Mouse (Mus musculus) layer of hippocampus, postnatal 36 days (tissue): ENCODE measurements around the gene Dnajb14. TPM values are rescaled to one million over a fixed set of nuclear protein-coding genes. Genes with fewer than 3 reads are reported as not detected.
A peak's percentile ranks its signal among the peaks of the same experiment; 100 is the strongest.
"Not testable (repeated sequence)": the region's sequence is repeated elsewhere in the genome, so short reads cannot be mapped to it uniquely, and the experiment has no call there.

Experiments
- DNase-seq, 2 experiments: peaks; one replicate each; pipeline ENCODE4 v3.0.0; 2022
- total RNA-seq, 2 experiments: library from RNA; stranded (reverse); gene quantifications; 2 replicates each; pipeline ENCODE4 v1.2.3; 2021

Dnajb14 gene
- total RNA-seq, 2 experiments from 2014 or later = 52.1 to 53.8 TPM

DNA sequence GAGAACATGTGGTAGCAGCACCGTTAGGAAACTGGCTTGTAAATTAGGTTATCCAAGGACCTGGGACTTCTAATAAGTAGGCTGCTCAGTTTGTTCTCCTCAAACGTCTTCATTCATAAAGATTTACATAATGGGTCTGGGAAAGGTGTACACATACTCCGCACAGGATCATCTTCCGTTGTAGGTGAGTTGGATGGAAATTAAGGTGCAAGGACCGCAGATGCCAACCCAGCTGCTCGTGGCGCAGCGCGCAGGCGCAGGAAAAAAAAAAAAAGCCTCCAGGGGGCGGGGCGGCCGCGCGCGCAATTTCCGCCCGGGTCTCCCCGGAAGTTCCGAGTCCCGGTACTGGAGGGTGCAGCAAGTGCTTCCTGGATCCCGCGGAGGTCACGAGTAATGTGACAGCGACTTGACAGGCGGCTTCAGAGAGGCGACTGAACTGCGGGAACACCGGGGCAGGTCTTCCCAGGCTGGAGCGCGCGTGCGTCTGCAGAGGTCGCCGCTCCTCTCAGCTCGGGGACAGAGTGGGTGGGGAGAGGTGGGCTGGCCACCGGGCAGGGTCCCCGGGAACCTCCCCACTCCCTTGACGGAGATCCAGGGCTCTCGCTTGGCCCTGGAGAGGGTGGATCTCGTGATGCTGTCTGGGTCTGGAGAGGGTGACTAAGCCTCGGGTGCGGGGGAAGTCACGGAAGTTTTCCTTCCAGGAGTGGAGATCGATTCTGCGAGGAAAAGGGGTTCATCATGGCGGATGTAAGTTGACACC, 50.9 kb downstream of the Dnajb14 start, which contains the start of gene Lamtor3:
Gene Lamtor3, plus strand, starts transcription at position 335 of the 760 bp plus-strand sequence.
- DNase-seq = peak; percentile 85 to 86

DNA sequence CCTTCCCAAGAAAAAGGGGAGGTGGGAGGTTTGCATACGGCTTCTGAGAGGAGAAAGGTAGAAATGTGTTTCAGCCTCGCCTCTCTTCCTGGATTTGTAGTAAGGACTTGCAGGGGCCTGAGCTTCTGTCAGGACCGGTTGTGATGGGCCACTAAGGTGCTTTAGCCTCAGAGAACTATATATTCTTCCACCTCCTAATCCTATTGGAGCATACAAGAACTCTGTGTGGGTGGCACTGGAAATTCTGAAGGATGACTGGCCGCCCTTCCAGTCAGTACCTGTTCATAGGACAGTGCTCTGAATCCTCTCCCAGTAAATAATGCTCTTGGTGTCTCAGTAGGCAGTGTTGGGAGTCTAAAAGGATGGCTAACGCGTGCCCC, 51.4 kb downstream of the Dnajb14 start:
- no peak for DNase-seq

DNA sequence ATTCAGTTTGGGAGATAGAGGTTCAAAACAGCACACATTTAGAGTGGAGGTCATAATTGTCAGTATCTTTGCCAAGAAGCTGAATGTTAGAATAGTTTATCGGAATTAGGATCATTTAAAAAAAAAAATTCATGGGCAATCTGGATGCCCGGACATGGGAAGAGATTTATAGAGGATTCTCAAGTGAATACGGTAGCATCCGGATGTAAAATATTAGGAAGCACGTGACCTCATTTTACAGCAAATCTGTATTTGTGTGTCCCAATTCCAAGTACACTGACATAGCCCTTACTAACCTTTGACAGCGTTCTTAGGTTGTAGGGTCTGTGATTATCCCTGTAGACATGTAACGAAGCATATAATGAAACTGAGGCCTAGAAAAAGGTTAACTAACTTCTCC, 51.9 kb downstream of the Dnajb14 start:
- no peak for DNase-seq

DNA sequence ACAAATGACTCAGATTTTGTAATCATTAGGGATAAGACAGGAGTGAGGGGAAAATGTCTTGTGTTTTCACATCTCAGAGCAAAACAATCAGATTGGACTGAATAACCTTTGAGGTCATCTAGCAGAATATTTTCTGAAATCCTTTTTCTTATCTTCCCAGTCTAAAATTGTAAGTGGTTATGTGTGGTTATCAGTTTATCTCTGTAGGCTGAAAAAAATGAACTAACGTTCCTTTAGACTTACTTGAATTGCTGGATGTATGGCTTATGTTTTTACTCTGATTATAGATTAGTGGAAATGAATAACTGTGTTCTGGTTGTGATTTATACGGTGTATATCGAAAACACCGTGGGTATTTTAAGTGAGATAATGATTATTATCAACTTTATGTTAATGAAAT, 53.1 kb downstream of the Dnajb14 start:
- DNase-seq = no peak

DNA sequence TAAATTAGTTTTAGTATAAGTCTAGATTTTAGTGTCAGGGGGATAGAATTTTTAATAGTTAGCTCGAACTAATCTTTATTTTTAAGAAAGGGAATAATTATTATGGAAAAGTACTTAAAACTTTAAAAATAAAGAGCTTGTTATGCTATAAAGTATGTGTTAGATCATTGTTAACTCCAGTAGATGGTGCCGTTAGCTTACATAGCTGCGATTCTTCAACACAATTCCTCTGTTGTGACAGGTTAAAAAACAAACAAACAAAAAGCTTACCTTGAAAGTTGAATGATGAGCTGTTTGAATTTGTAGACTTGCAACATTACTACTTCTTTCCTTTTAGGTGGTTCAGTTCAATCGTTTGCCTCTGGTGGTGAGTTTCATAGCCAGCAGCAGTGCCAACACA, 59.5 kb downstream of the Dnajb14 start:
- no peak for DNase-seq

DNA sequence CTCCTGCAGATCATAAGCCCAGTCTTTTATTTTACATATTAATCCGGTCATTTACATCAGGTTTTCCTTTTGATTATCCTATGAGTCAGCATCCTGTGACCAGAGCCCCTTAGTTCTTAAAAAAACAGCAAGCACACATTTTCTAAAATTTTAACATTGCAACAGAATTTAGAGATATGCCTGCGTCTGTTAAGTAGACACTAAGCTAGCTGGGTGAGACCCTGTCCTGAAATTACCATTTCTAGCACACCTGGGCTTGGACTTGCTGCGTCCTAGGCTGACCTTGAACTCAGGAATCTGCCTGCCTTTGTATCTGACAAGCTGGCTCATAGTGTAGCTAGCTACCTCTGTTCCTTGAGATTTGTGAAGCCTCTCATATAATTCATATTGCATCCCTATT, 62.5 kb downstream of the Dnajb14 start:
- no peak for DNase-seq

DNA sequence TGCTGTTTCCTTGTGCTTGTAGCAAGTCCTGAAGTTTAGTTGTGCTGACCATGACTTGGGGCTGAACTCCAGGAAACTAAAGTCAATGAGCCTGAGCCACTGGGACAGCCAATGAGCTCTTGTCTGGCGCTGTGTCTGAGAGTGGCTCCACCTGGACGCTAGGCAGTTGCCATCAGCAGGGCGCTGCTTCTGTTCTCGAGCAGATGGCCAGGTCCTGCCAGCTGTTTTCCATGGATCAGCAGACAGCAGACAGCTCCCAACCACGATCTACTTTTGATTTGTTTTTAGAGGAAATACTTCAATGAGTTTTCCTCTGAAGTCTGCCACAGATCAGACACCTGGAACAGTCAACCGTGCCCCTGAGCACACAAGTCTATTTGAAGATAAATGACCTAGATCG, 65.3 kb downstream of the Dnajb14 start:
- DNase-seq = no peak

DNA sequence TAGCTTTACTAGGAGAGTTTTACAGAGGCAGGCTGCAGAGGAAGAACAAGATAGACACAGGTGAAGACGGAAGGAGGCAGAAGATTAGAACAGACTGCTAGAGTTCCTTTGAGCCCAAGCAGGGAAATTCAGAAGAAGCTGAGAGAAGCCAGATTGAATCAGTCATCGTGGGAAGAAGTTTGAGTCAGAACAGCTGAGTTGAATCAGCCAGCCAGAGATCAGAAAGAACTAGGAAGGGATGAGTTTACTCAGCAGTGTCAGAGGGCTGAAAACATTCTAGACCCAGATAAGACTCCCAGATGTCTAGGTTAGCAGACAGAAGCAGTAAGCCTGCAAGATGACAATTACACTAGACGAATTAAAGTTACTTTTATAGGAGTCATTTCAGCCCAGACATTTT, 66.5 kb downstream of the Dnajb14 start:
- DNase-seq = no peak

DNA sequence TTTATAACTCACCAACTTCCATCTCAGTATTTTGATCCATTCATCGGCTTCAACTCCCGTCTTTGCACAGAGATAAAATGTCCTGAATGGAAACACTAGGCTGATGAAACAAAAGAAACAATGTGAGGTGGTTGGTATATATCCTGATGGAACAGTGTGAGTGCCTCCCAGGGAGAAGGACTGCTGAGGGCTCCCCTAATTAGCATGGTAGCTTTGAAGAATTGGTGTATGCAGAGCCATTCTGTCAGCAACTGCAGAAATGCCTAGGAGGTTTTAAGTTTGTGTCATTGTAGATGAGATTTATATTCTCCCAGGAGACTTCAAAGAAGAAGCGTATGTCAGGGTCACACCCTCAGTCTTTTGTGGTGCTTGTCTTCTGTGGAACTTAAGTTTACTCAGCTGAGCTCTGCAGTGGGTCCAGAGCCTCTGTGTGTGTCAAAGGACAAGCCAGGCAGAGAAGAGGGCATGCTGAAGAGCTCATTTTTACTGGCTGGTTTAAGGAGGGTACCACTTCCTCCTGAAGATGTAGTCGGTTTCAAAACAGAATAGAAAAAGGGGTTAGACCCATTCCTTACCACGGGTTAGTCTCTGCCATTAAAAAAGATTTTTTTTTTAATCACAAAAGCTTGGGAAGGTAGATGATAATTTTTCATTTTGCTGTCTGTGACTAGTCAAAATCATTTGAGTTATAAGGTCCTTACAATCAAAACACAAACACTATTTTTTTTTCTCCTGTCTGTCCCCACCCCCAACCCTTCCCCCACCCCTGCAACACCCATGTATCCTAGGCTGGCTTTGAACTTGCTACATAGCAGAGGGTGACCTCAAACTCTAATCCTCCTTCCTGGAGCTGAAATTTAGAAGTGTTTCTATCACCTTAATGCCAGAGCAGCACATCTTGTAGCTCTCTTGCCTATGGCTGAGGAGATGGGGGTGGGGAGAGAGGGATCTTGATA, 68.4 kb downstream of the Dnajb14 start:
- DNase-seq = no peak

DNA sequence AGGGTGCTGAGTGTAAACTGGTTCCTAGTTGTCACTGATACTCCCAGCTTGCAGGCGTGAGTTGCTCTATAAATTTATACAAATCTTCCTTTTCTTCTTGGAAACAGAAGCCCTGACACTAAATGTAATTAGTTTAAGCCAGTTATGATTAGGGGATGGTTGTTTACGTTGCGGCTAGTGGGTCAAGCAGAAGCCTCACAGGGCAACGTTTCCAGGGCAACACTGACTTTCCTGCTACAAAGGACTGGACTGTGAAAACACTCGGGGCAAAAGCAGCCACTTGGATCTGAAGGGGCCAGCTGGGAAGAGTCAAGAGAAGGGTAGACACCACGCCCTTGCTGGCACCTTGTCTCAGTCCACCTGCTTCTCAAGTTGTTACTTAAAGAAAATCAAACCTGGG, 69.1 kb downstream of the Dnajb14 start:
- DNase-seq = no peak

DNA sequence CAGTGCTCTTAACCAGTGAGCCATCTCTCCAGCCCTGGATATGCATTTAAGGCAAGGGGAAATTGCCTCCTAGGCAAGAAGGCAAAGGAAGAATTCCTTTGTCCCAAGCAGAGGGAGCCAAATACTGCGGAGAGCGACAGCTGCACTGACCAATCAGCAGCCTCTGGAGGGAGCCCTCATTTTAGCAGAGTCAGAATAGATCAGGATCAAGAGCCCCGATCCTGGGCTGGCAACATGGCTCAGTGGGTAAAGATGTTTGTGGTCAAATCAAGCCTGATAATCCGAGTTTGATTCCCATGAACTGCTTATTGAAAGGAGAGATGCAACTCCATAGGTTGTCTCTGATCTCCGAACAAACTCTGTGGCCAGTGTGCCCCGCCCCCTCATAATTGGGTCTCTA, 71.1 kb downstream of the Dnajb14 start:
- DNase-seq = peak in 1 of 2 experiments; percentile 21

DNA sequence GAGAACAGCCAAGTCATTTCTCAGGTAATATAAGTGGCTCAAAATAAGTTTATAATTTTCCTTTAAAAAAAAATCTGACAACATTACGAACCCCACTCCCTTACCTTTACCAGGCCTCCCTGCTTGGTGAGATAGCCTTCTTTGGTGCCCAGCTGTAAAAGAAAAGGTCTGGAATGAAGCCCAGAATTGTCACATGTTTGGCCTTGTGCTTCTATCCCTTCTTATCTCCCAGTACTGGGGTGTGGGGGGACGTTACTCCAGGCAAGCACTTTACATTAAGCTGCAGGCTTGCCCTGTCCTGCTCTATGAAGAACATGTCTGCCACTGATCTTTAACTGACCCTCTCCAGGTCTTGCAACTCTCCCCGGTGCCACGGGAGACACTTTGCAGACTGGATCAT, 73.3 kb downstream of the Dnajb14 start:
- no peak for DNase-seq

DNA sequence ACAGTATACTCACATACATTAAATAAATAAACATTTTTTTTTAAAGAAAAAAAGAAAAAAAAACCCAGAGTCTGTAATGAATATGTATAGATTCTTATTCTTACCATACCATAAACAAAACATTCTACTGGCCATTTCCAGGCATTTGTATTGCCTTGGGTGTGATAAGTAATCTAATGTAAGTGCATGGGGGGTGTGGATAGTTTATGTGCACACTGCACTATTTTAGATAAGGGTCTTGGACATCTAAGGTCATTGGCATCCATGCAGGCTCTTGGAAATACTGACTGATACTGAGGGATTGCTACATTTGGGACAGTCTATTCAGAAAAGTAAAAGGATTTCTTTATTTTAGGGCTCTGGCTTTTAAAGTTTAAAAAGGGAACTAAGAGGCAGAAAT, 74.1 kb downstream of the Dnajb14 start:
- no peak for DNase-seq

DNA sequence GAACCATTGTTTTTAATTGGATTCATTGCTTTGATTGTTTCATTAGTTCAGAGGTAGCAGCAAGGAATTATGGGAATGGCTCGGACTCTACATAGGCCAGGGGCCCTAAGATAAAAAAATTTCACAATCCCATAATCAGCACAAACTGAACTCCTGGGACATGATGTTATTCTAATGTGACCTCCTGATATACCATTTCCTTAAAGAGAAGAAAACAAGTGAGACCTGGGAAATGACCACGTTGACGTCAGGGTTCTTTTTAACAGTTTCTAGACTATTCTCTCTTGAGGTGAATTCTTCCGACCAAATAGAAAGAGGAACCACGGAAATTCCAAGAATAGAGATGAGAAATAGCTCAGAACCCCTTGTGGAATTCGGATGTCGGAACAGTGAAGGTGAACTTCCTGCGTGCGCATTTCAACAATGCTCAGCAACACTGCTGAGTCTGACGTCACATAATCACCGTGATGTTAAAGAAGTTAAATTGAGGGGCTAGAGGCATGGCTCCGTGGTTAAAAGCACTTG, 74.7 kb downstream of the Dnajb14 start:
- no peak for DNase-seq

DNA sequence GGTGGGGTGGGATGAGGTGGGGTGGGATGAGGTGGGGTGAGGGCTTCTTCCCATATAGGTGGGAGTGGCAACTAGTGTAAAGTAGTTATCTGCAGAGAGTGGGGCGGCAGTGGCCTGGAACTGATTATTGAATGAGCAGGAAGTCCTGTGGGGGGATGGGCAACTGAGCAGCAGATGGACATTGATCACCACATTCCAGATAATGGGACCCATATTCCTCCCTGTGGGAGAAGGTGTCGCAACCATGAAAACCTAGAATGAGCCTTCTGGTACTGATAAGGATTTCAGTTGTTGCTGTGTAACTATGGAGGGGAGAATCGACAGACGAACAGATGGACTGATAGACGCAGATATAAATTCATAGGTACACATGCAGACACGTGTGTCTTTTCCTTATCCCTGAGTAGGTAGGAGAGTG, 76.3 kb downstream of the Dnajb14 start:
- no peak for DNase-seq

DNA sequence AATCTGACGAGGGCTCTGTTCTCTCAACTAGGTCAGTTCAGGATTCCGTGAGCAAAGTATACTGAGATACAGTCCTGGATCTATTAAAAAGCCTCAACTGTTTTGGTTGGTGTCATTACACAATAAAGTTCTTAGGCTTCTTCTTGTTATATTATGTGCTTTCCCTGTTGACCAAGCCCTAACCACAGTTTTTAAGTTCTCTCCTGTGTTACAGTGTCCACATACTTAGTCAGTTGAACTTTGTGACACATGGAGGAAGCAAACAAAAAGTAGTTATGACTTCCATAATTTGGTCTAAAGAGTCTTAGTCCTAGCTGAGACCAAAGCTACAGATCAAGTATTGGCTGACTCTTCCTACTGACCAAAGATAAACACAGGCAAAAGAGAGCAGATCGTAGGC, 79.4 kb downstream of the Dnajb14 start:
- no peak for DNase-seq

DNA sequence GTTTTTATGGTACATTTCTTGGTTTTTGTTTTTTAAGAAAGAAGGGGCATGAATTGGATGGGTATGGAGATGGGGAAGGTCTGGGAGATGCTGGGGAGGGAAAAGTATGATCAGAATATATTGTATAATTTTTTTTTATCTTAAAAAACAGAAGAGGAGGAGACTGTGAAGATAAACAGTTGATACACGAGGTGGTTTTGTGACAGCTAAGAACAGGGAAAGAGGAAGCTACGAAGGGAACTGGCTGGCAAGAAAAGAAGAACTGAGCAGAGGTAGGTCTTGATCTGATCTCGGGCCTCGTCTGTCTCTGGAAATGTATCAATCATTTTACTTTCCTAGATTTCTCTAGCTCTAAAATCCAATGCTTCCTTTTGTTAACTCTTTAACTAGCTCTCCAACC, 80.0 kb downstream of the Dnajb14 start:
- DNase-seq = no peak

DNA sequence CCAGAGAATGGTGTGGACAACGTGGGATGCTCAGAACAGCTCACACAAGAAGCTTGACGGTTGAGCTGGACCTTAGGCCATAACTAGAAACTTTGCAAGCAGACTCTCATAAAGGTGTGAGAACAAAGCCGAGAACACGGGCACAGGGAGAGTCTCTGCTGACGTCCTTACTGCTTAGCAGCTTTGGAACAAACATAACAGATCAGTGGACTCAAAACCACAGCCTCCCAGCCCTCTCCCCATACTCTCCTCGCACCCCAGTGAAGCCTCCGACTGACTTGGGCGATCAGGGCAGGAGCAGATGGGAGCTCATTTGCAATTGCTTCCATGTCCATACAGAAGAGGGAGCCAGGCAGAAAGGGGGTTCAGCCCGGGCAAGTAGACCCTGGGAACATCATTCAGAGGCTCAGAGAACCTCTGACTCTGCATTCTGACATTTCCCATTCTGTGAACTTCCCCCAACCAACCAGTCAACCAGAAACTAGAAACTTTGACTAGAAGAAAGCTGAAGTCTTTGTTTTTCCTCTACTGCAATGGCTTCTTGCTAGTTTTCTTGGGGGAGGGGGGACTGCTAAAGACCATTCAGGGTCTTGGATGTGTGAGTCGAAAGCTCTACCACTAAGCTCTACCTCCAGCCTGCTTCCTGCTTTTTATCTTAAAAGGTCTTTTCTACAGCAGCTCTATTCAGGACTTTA, 82.9 kb downstream of the Dnajb14 start:
- DNase-seq = no peak

DNA sequence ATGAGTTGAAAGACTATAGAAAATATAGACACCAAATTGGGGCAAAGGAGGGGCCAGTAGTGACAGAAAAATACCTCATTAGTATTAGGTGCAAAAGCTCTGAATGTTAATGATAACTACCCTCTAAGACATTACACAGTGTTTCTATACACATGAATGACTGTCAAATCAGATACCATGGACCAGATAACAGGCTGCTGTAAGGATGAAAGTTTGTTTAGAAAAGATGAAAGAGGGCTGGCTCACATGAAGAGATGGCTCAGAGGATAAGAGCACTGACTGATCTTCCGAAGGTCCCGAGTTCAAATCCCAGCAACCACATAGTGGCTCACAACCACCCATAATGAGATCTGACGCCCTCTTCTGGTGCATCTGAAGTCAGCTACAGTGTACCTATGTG, 83.8 kb downstream of the Dnajb14 start:
- not testable (repeated sequence) for DNase-seq

DNA sequence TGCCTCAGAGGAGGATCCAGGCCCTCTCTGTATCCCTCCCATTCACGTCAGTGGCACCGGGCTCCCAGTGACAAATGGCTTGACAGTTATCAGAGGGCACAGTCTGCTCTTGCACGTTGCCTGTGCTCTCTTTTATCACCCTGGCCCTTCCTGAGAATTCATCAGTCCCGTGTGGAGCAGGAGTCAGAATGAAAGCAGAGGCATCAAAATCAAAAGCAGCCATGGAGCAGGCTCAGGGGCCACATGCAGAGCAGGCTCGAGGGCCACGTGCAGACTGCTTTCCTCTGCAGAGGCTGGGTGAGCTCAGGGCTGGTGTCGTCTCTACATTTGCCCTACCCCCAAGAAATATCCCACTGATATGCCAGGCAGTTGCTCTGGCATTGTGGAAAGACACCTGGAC, 84.3 kb downstream of the Dnajb14 start:
- no peak for DNase-seq

DNA sequence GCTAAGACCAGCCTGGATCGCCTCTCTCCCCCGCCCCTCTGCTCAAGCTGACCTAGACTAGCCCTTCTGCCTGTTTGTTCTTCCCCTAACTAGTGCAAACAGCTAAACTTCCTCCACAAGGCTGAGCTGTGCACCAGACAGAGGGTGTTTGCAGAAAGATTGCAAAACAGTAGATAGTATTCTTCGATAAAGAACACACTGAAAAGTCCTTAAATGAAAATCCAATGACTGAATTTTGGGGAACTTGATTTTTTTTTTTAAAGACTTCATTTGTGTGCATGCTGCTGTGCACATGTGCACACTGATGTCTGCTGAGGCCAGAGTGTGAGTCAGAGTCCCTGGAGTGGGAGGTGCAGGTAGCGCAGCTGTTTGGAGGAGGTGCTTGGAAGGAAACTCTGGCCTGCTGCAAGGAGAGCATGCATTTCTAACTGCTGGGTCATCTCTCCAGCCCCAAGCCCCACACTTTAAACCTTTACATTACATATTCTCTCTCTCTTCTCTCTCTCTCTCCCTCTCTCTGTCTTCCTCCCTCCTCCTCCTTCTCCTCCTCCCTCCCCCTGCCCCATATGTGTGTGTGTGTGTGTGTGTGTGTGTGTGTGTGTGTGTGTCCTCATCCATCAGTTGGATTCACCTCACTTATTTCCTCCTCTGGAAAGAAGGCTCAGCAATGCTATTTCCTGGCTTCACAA, 84.9 kb downstream of the Dnajb14 start:
- DNase-seq = no peak
